Mouse (Mus musculus) ES-Bruce4 (cell line): ENCODE results near the gene Ggact. TPM values are rescaled to one million over a fixed set of nuclear protein-coding genes. Genes with fewer than 3 reads are reported as not detected.

ENCODE experiments used
- H3K27ac ChIP-seq: 2 replicates; pipeline ENCODE4 v1.5.1; 2012; ENCODE audit warnings: low read length, inconsistent platforms; ENCODE audit not compliant: insufficient read depth
- H3K27me3 ChIP-seq: 2 replicates; pipeline ENCODE4 v1.6.1; 2012; ENCODE audit warnings: mild to moderate bottlenecking, low read length, inconsistent platforms; ENCODE audit not compliant: control insufficient read depth, poor library complexity, insufficient read depth, severe bottlenecking
- H3K36me3 ChIP-seq: 2 replicates; pipeline ENCODE4 v1.6.1; 2012; ENCODE audit warnings: inconsistent platforms, mild to moderate bottlenecking, low read length, moderate library complexity; ENCODE audit not compliant: control insufficient read depth, poor library complexity, insufficient read depth, severe bottlenecking
- H3K4me1 ChIP-seq: one replicate; pipeline ENCODE4 v1.8.1; 2011; ENCODE audit warnings: low read length; ENCODE audit not compliant: control insufficient read depth, insufficient read depth
- H3K4me3 ChIP-seq: 2 replicates; pipeline ENCODE4 v1.5.1; 2011; ENCODE audit warnings: low read depth, mild to moderate bottlenecking, low read length
- H3K9ac ChIP-seq: 2 replicates; pipeline ENCODE4 v1.6.1; 2012; ENCODE audit warnings: low read depth, mild to moderate bottlenecking, inconsistent platforms; ENCODE audit not compliant: poor library complexity, severe bottlenecking
- H3K9me3 ChIP-seq: replicated peaks from 2 replicates; pipeline ENCODE4 v1.6.1; 2012; ENCODE audit warnings: mild to moderate bottlenecking, low read length, inconsistent platforms; ENCODE audit not compliant: control insufficient read depth, poor library complexity, insufficient read depth, severe bottlenecking
- CTCF ChIP-seq: IDR thresholded peaks from one replicate; pipeline ENCODE4 v1.8.1; 2011; ENCODE audit warnings: low read depth, low read length
- EP300 ChIP-seq: IDR thresholded peaks from 2 replicates; pipeline ENCODE4 v1.6.1; 2011; ENCODE audit warnings: low read depth, low read length; ENCODE audit not compliant: insufficient read depth
- POLR2A ChIP-seq: IDR thresholded peaks from one replicate; pipeline ENCODE4 v1.8.1; 2011; ENCODE audit warnings: low read length; ENCODE audit not compliant: insufficient read depth
- polyA plus RNA-seq: library from polyadenylated mRNA; stranded (reverse); fragments of >200 nt; gene quantifications from 2 replicates; pipeline ENCODE4 v1.2.4, GENCODE M21; 2011; ENCODE audit warnings: low read depth; ENCODE audit not compliant: missing spikeins, insufficient read depth, insufficient read length

Ggact gene
- polyA plus RNA-seq, 1 experiment, result 11.7 TPM

DNA sequence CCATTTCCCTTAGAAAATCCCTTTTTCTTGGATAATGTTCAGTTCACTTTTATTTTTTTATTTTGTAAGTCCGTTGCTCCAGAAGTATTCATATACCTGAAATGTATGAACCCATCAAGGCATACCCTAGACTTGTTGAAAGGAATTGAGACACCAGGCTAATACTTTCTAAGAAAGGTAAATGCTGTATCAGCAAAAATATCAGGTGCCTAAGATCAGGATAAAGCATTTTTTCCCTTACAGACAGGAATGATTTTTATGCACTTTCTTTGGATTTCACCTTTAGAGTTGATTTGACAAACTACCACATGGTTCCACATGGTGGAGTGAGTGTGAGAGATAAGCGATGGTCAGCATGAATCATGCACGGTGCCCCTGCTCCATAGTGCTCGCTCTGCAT, 120.2 kb downstream of the Ggact start:
- Histone ChIP-seq H3K4me3 (no peak overlapping the region), H3K4me1 (no peaks in the 10 kb centered on the region), H3K27me3 (no peaks in the 10 kb centered on the region), H3K9me3 (no peaks in the 10 kb centered on the region), H3K36me3 (no peaks in the 10 kb centered on the region; the same call in 1 of the 2 replicates), H3K27ac (no peak overlapping the region), H3K9ac (no peak overlapping the region)
- TF ChIP-seq POLR2A (no peak), CTCF (no peak), EP300 (no peak)

- H3K9ac ChIP-seq, result no peak overlapping the region
- TF ChIP-seq EP300 (no peak), POLR2A (no peak)
- no peaks in the 10 kb centered on the region for H3K27me3 ChIP-seq
- no peak overlapping the region for H3K4me3 ChIP-seq
- H3K27ac ChIP-seq, result no peak overlapping the region
- H3K36me3 ChIP-seq, result no peaks in the 10 kb centered on the region; the same call in 1 of the 2 replicates
- H3K4me1 ChIP-seq, result no peaks in the 10 kb centered on the region
- H3K9me3 ChIP-seq, result no peaks in the 10 kb centered on the region
Observed at GRCm38 (mm10) chr14:122790111-122790510, 123.4 kb downstream of the Ggact start.

DNA sequence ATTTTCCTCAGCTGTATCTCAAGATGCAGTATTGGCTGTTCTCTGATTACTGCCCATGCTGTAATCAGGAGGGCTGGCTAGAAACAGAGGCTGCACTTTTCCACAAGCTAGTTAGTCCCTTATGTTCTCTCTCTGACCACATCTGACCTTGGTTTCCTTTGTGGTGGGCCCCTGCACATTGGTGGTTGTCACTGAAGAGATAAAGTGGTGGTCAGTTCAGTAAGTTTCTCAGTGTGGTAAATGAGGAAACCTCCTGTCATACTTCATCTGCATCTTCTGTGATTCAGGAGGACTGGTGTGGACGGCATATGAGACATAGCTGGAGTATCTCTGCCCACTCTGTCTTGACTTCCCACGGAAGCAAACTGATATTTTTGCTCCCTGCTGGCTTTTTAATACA, 125.4 kb downstream of the Ggact start:
- TF ChIP-seq EP300 (no peak), CTCF (no peak), POLR2A (no peak)

GRCm38 (mm10) chr14:122784701-122785100, 128.9 kb downstream of the Ggact start:
- Histone ChIP-seq H3K9me3 (no peaks in the 10 kb centered on the region), H3K9ac (no peak overlapping the region), H3K4me1 (no peaks in the 10 kb centered on the region), H3K4me3 (no peak overlapping the region), H3K27me3 (no peaks in the 10 kb centered on the region), H3K36me3 (no peaks in the 10 kb centered on the region), H3K27ac (no peak overlapping the region)
- TF ChIP-seq POLR2A, result no peak
- no peak for TF ChIP-seq CTCF
- no peak for TF ChIP-seq EP300

More for the DNA sequence above, 125.4 kb downstream of the Ggact start:
- Histone ChIP-seq H3K36me3 (no peaks in the 10 kb centered on the region), H3K4me3 (no peak overlapping the region), H3K9me3 (no peaks in the 10 kb centered on the region), H3K9ac (no peak overlapping the region), H3K4me1 (no peaks in the 10 kb centered on the region), H3K27me3 (no peaks in the 10 kb centered on the region), H3K27ac (no peak overlapping the region)

- H3K36me3 ChIP-seq, result no peaks in the 10 kb centered on the region
- no peak overlapping the region for H3K9ac ChIP-seq
- no peak overlapping the region for H3K4me3 ChIP-seq
- no peak overlapping the region for H3K27ac ChIP-seq
- TF ChIP-seq POLR2A, result no peak
- TF ChIP-seq CTCF, result no peak
- TF ChIP-seq EP300, result no peak
- no peaks in the 10 kb centered on the region for H3K4me1 ChIP-seq
- no peaks in the 10 kb centered on the region for H3K27me3 ChIP-seq
- 0 out of 2 replicates have a peak, but pooled peaks cover 4% of the 10 kb centered on the region for H3K9me3 ChIP-seq
Observed at GRCm38 (mm10) chr14:122766448-122766847, 147.1 kb downstream of the Ggact start.

Other genes starting within 250 kb of the Ggact start
- gene Tmtc4, start 70.3 kb upstream of the Ggact start, polyA plus RNA-seq, result 17.7 and 20.7 TPM in 2 replicates